Mouse (Mus musculus) olfactory bulb, adult 2 months (tissue): ENCODE measurements around the gene Heatr4. TPM values are rescaled to one million over a fixed set of nuclear protein-coding genes. Genes with fewer than 3 reads are reported as not detected.
A peak's percentile ranks its signal among the peaks of the same experiment; 100 is the strongest.
"Not testable (repeated sequence)": the region's sequence is repeated elsewhere in the genome, so short reads cannot be mapped to it uniquely, and the experiment has no call there.

ENCODE experiments used
- H3K27ac ChIP-seq: fragments of 200-500 bp; 2 replicates; pipeline ENCODE4 v1.5.1; 2012; ENCODE audit warnings: low read depth, low read length; ENCODE audit not compliant: insufficient read depth
- H3K4me1 ChIP-seq: fragments of 200-500 bp; 2 replicates; pipeline ENCODE4 v1.6.1; 2012; ENCODE audit warnings: low read length; ENCODE audit not compliant: control insufficient read depth, insufficient read depth
- H3K4me3 ChIP-seq: fragments of 200-500 bp; 2 replicates; pipeline ENCODE4 v1.5.1; 2012; ENCODE audit warnings: mild to moderate bottlenecking, low read depth, low read length, moderate library complexity; ENCODE audit not compliant: insufficient read depth
- CTCF ChIP-seq: fragments of 200-500 bp; IDR thresholded peaks from 2 replicates; pipeline ENCODE4 v1.5.1; 2012; ENCODE audit warnings: low read depth, mild to moderate bottlenecking, low read length, moderate library complexity; ENCODE audit not compliant: insufficient read depth
- POLR2A ChIP-seq: fragments of 200-500 bp; IDR thresholded peaks from 2 replicates; pipeline ENCODE4 v1.6.1; 2012; ENCODE audit warnings: mild to moderate bottlenecking, low read depth, low read length, moderate library complexity; ENCODE audit not compliant: insufficient read depth
- WGBS: fragments of 180-500 bp; shearing (Covaris S2); methylation state at CpG from one replicate; pipeline ENCODE4 v1.1.7; 2018; 5-methylcytosine and 5-hydroxymethylcytosine counted together
- polyA plus RNA-seq: library from polyadenylated mRNA; stranded (reverse); fragments of >200 nt; gene quantifications from 2 replicates; pipeline ENCODE4 v1.2.4, GENCODE M21; 2012; ENCODE audit warnings: low replicate concordance; ENCODE audit not compliant: missing spikeins, insufficient read depth, insufficient read length

Heatr4 gene
- polyA plus RNA-seq, 1 experiment: not detected

- TF ChIP-seq POLR2A (no peak), CTCF (no peak)
- H3K4me1 ChIP-seq: peaks cover 12% of the 10 kb centered on the region
- WGBS: 87% methylated on average over 7 of the region's 7 CpGs
Observed at GRCm38 (mm10) chr12:84013701-84014100, 29.0 kb upstream of the Heatr4 start.

GRCm38 (mm10) chr12:84013130-84013529, 28.5 kb upstream of the Heatr4 start:
- Histone ChIP-seq H3K27ac (no peak overlapping the region), H3K4me3 (no peak overlapping the region), H3K4me1 (peaks cover 12% of the 10 kb centered on the region)
- TF ChIP-seq POLR2A (no peak), CTCF (no peak)
- 65% methylated on average over 6 of the region's 6 CpGs for WGBS

More at GRCm38 (mm10) chr12:84013701-84014100, 29.0 kb upstream of the Heatr4 start:
- Histone ChIP-seq H3K4me3 (no peak overlapping the region), H3K27ac (no peak overlapping the region)

GRCm38 (mm10) chr12:84011251-84012040, 26.8 kb upstream of the Heatr4 start:
- TF ChIP-seq CTCF (no peak), POLR2A (no peak)
- peaks cover 12% of the 10 kb centered on the region for H3K4me1 ChIP-seq
- H3K27ac ChIP-seq: peak overlapping the region; percentile 34
- 10% methylated on average over 12 of the region's 12 CpGs for WGBS
- H3K4me3 ChIP-seq: no peak overlapping the region

- 67% methylated on average over 3 of the region's 3 CpGs for WGBS
- TF ChIP-seq CTCF (no peak), POLR2A (no peak)
- Histone ChIP-seq H3K4me3 (0 out of 2 replicates have a peak overlapping the region, but pooled peaks have one; percentile 52), H3K4me1 (peaks cover 12% of the 10 kb centered on the region), H3K27ac (no peak overlapping the region)
Observed at GRCm38 (mm10) chr12:84010201-84010600, 25.5 kb upstream of the Heatr4 start.

- 2% methylated on average over 62 of the region's 70 CpGs for WGBS
- Histone ChIP-seq H3K4me1 (peaks cover 12% of the 10 kb centered on the region), H3K4me3 (peak within 1 kb of the TSS; percentile 52)
- H3K27ac ChIP-seq: not testable (repeated sequence)
Observed at GRCm38 (mm10) chr12:84009171-84009965, 24.7 kb upstream of the Heatr4 start, which contains the start of gene Acot1. Gene Acot1 (plus strand): TSS chr12:84009490.

GRCm38 (mm10) chr12:84008729-84009128, 24.1 kb upstream of the Heatr4 start:
- WGBS: 45% methylated on average over 8 of the region's 8 CpGs
- no peak overlapping the region for H3K27ac ChIP-seq

GRCm38 (mm10) chr12:84008251-84008650, 23.6 kb upstream of the Heatr4 start:
- 89% methylated on average over 12 of the region's 12 CpGs for WGBS
- H3K27ac ChIP-seq: no peak overlapping the region

More at GRCm38 (mm10) chr12:84008729-84009128, 24.1 kb upstream of the Heatr4 start:
- peaks cover 12% of the 10 kb centered on the region for H3K4me1 ChIP-seq
- H3K4me3 ChIP-seq: no peak overlapping the region
- no peak for TF ChIP-seq POLR2A
- TF ChIP-seq CTCF: no peak

GRCm38 (mm10) chr12:84003866-84004265, 19.2 kb upstream of the Heatr4 start:
- Histone ChIP-seq H3K27ac (no peak overlapping the region), H3K4me1 (no peaks in the 10 kb centered on the region), H3K4me3 (no peak overlapping the region)
- TF ChIP-seq CTCF: no peak
- no peak for TF ChIP-seq POLR2A
- WGBS: 81% methylated on average over 1 of the region's 1 CpGs

More at GRCm38 (mm10) chr12:84008251-84008650, 23.6 kb upstream of the Heatr4 start:
- H3K4me3 ChIP-seq: no peak overlapping the region
- TF ChIP-seq POLR2A: no peak
- no peak for TF ChIP-seq CTCF
- peaks cover 12% of the 10 kb centered on the region for H3K4me1 ChIP-seq

- H3K27ac ChIP-seq: no peak overlapping the region
- TF ChIP-seq CTCF (no peak), POLR2A (no peak)
- no peak overlapping the region for H3K4me3 ChIP-seq
- H3K4me1 ChIP-seq: no peaks in the 10 kb centered on the region
- 94% methylated on average over 3 of the region's 3 CpGs for WGBS
Observed at GRCm38 (mm10) chr12:84000418-84000817, 15.8 kb upstream of the Heatr4 start.

GRCm38 (mm10) chr12:83999237-83999636, 14.6 kb upstream of the Heatr4 start:
- 44% methylated on average over 8 of the region's 8 CpGs for WGBS
- H3K4me1 ChIP-seq, H3K27ac ChIP-seq, H3K4me3 ChIP-seq: not testable (repeated sequence)
